Mouse (Mus musculus) inflammation-experienced regulatory T-cells, adult 6 months (primary cell): ENCODE results near the gene Nuak2. TPM values are rescaled to one million over a fixed set of nuclear protein-coding genes. Genes with fewer than 3 reads are reported as not detected.
"Not testable (repeated sequence)": the region's sequence is repeated elsewhere in the genome, so short reads cannot be mapped to it uniquely, and the experiment has no call there.

Source experiments
- ATAC-seq: one replicate; pipeline ENCODE4 v1.8.0; 2017
- polyA plus RNA-seq, 3 experiments: library from polyadenylated mRNA; unstranded; fragments of 100-300 nt; shearing (Covaris generic); gene quantifications; one replicate each; pipeline ENCODE4 v1.2.1; 2017

The Nuak2 gene
- polyA plus RNA-seq, 3 experiments from 2014 or later, result 2.2 to 3.0 (median 2.6) TPM

GRCm38 (mm10) chr1:132328565-132328964 is 12.6 kb downstream of the Nuak2 start:
- no peak for ATAC-seq

- no peak for ATAC-seq
Observed at GRCm38 (mm10) chr1:132329656-132330055, 13.7 kb downstream of the Nuak2 start.

GRCm38 (mm10) chr1:132330397-132330796 is 14.5 kb downstream of the Nuak2 start:
- no peak for ATAC-seq

- no peak for ATAC-seq
Observed at GRCm38 (mm10) chr1:132331283-132331682, 15.4 kb downstream of the Nuak2 start.

GRCm38 (mm10) chr1:132333201-132333600 is 17.3 kb downstream of the Nuak2 start:
- no peak for ATAC-seq

GRCm38 (mm10) chr1:132333675-132334141 is 17.8 kb downstream of the Nuak2 start:
- no peak for ATAC-seq

GRCm38 (mm10) chr1:132334178-132334801 is 18.4 kb downstream of the Nuak2 start:
- ATAC-seq, result no peak

GRCm38 (mm10) chr1:132335378-132335965 is 19.5 kb downstream of the Nuak2 start:
- ATAC-seq, result no peak

GRCm38 (mm10) chr1:132336921-132337320 is 21.0 kb downstream of the Nuak2 start:
- ATAC-seq, result no peak

- ATAC-seq, result no peak
Observed at GRCm38 (mm10) chr1:132338027-132338660, 22.2 kb downstream of the Nuak2 start.

- ATAC-seq, result peak; percentile 97
Observed at GRCm38 (mm10) chr1:132341731-132342501, 26.0 kb downstream of the Nuak2 start.

GRCm38 (mm10) chr1:132342518-132342917 is 26.6 kb downstream of the Nuak2 start:
- no peak for ATAC-seq

GRCm38 (mm10) chr1:132343191-132343590 is 27.3 kb downstream of the Nuak2 start:
- no peak for ATAC-seq

- ATAC-seq, result no peak
Observed at GRCm38 (mm10) chr1:132343656-132344055, 27.7 kb downstream of the Nuak2 start.

GRCm38 (mm10) chr1:132345514-132345913 is 29.6 kb downstream of the Nuak2 start:
- ATAC-seq, result no peak

GRCm38 (mm10) chr1:132346134-132346851 is 30.4 kb downstream of the Nuak2 start:
- ATAC-seq, result no peak

GRCm38 (mm10) chr1:132346951-132347350 is 31.0 kb downstream of the Nuak2 start:
- no peak for ATAC-seq

GRCm38 (mm10) chr1:132348401-132348800 is 32.5 kb downstream of the Nuak2 start:
- no peak for ATAC-seq

- ATAC-seq, result not testable (repeated sequence)
Observed at GRCm38 (mm10) chr1:132349049-132349448, 33.1 kb downstream of the Nuak2 start.

- ATAC-seq, result not testable (repeated sequence)
Observed at GRCm38 (mm10) chr1:132349601-132350000, 33.7 kb downstream of the Nuak2 start.

- no peak for ATAC-seq
Observed at GRCm38 (mm10) chr1:132351058-132351457, 35.1 kb downstream of the Nuak2 start.

GRCm38 (mm10) chr1:132353389-132353788 is 37.5 kb downstream of the Nuak2 start:
- no peak for ATAC-seq
